In the genomic region with DNA sequence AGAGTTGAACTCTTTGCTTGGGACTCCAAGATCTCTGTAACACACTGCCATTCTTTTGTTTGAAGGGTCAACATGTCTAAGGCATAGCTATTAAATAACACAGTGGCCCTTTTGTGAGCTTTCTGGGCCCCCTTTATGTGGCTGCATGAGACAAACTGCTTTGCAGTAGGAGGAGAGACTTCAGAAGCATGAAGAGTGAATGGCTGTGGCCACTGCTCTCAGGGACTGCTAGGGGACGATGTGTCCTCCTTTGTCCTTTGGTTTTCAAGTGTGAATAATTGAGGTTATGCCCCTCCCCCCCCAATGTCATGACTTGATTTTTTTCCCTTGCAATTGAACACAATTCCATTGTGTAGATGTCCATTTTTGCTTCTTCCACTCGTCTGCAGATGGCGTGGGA, we compare ENCODE assay signal across 29 mouse cellular contexts. TPM values are rescaled to one million over a fixed set of nuclear protein-coding genes. Genes with fewer than 3 reads are reported as not detected.
DNase-seq lines count a peak whose midpoint lies in the region; ATAC-seq lines count a peak whose summit lies in the region.
"Had no signal": no experiment of that assay in that cellular context is flagged by ENCODE, and none has a peak within 500 bp of the region (broad histone marks: within the 10 kb centered on the region; RNA-seq: fewer than 3 reads in every experiment).

No protein-coding gene starts in this region.

- H3K36me3 ChIP-seq in embryonic facial prominence, embryonic 14.5 days (ENCODE audit: control insufficient read depth, insufficient read depth, low read length), result no peaks in the 10 kb centered on the region
- H3K36me3 ChIP-seq in embryonic facial prominence, embryonic 10.5 days (replicated peaks), result no peaks in the 10 kb centered on the region
- no peaks in the 10 kb centered on the region for H3K36me3 ChIP-seq in hindbrain, embryonic 10.5 days
- no peaks in the 10 kb centered on the region for H3K36me3 ChIP-seq in hindbrain, embryonic 16.5 days (ENCODE audit: control insufficient read depth, insufficient read depth, low read length)
- no peaks in the 10 kb centered on the region for H3K36me3 ChIP-seq in neural tube, embryonic 11.5 days (ENCODE audit: control insufficient read depth, insufficient read depth, low read length)
- no peaks in the 10 kb centered on the region for H3K36me3 ChIP-seq in neural tube, embryonic 15.5 days
- H3K36me3 ChIP-seq: embryonic facial prominence, embryonic 12.5 days; forebrain, embryonic 15.5 days; G1E; heart, embryonic 15.5 days had no signal

- DNase-seq in embryonic facial prominence, embryonic 14.5 days (ENCODE audit: low spot score), result peak; percentile 24
- DNase-seq in embryonic facial prominence, embryonic 10.5 days (ENCODE audit: low spot score), result no peak
- DNase-seq in hindbrain, embryonic 10.5 days (ENCODE audit: low spot score), result peak; percentile 44
- peak; percentile 23 for DNase-seq in neural tube, embryonic 11.5 days (ENCODE audit: low spot score)
- peak; percentile 69 for DNase-seq in retina, embryonic 14.5 days (ENCODE audit: low spot score)
- no peak for DNase-seq in adrenal gland, postnatal 10 days
- DNase-seq: adrenal gland, postnatal 25 days; cerebellum, adult 11-12 months; cerebellum, adult 9-11 months; gastrocnemius, postnatal 10 days; kidney, adult 9 months; kidney, postnatal 10 days; liver; lung, adult 2 months; lung, postnatal 10 days; right cerebral cortex, adult 18-20 months; spleen, adult 18-20 months; thymus, adult 2 months; thymus, postnatal 36 days had no signal

- H3K9ac ChIP-seq in embryonic facial prominence, embryonic 14.5 days (ENCODE audit: low read depth, low read length), result no peak overlapping the region
- no peak overlapping the region for H3K9ac ChIP-seq in hindbrain, embryonic 16.5 days (ENCODE audit: low read depth, low read length)
- no peak overlapping the region for H3K9ac ChIP-seq in neural tube, embryonic 11.5 days (ENCODE audit: low read length)
- H3K9ac ChIP-seq in neural tube, embryonic 15.5 days (replicated peaks), result no peak overlapping the region
- H3K9ac ChIP-seq: embryonic facial prominence, embryonic 12.5 days; forebrain, embryonic 15.5 days; heart, embryonic 15.5 days; liver, embryonic 14.5 days had no signal

- WGBS in embryonic facial prominence, embryonic 14.5 days, result 66% methylated on average over 3 of the region's 3 CpGs
- WGBS in embryonic facial prominence, embryonic 10.5 days, result 54% methylated on average over 3 of the region's 3 CpGs
- WGBS in hindbrain, embryonic 10.5 days, result 32% methylated on average over 3 of the region's 3 CpGs
- 39% methylated on average over 3 of the region's 3 CpGs for WGBS in hindbrain, embryonic 16.5 days
- WGBS in neural tube, embryonic 11.5 days, result 42% methylated on average over 3 of the region's 3 CpGs
- WGBS in neural tube, embryonic 15.5 days, result 26% methylated on average over 3 of the region's 3 CpGs

- ATAC-seq in embryonic facial prominence, embryonic 14.5 days (ENCODE audit: low read depth), result no peak; the same call in 1 of the 2 replicates
- no peak for ATAC-seq in hindbrain, embryonic 16.5 days
- 0 out of 2 replicates have a peak, but pooled peaks have one; percentile 48 for ATAC-seq in neural tube, embryonic 11.5 days (ENCODE audit: insufficient read depth, low FRiP score, low TSS enrichment)
- no peak for ATAC-seq in neural tube, embryonic 15.5 days (ENCODE audit: low FRiP score)
- ATAC-seq: forebrain, embryonic 15.5 days; intestine, postnatal 0 days; Patski had no signal

- H3K9me3 ChIP-seq in embryonic facial prominence, embryonic 14.5 days (ENCODE audit: control insufficient read depth, low read length), result no peaks in the 10 kb centered on the region
- H3K9me3 ChIP-seq in embryonic facial prominence, embryonic 10.5 days, result no peaks in the 10 kb centered on the region
- 0 out of 2 replicates have a peak, but pooled peaks cover 3% of the 10 kb centered on the region for H3K9me3 ChIP-seq in hindbrain, embryonic 10.5 days
- no peaks in the 10 kb centered on the region for H3K9me3 ChIP-seq in hindbrain, embryonic 16.5 days (ENCODE audit: control insufficient read depth, low read length)
- H3K9me3 ChIP-seq in neural tube, embryonic 11.5 days (ENCODE audit: control insufficient read depth, low read length), result no peaks in the 10 kb centered on the region
- H3K9me3 ChIP-seq in neural tube, embryonic 15.5 days (replicated peaks), result no peaks in the 10 kb centered on the region
- H3K9me3 ChIP-seq: embryonic facial prominence, embryonic 12.5 days; forebrain, embryonic 15.5 days; G1E; heart, embryonic 15.5 days had no signal

- no peak overlapping the region for H3K4me3 ChIP-seq in embryonic facial prominence, embryonic 14.5 days (ENCODE audit: low read depth, low read length)
- no peak overlapping the region for H3K4me3 ChIP-seq in embryonic facial prominence, embryonic 10.5 days
- H3K4me3 ChIP-seq in hindbrain, embryonic 10.5 days, result no peak overlapping the region
- no peak overlapping the region for H3K4me3 ChIP-seq in hindbrain, embryonic 16.5 days (ENCODE audit: low read length)
- no peak overlapping the region for H3K4me3 ChIP-seq in neural tube, embryonic 11.5 days (ENCODE audit: low read depth, low read length)
- no peak overlapping the region for H3K4me3 ChIP-seq in neural tube, embryonic 15.5 days (replicated peaks)
- H3K4me3 ChIP-seq: embryonic facial prominence, embryonic 12.5 days; forebrain, embryonic 15.5 days; heart, embryonic 15.5 days had no signal

- H3K27ac ChIP-seq in embryonic facial prominence, embryonic 14.5 days (replicated peaks; ENCODE audit: low read depth, low read length), result no peak overlapping the region
- H3K27ac ChIP-seq in embryonic facial prominence, embryonic 10.5 days (replicated peaks), result no peak overlapping the region
- H3K27ac ChIP-seq in hindbrain, embryonic 10.5 days, result peak overlapping the region; percentile 73
- no peak overlapping the region for H3K27ac ChIP-seq in hindbrain, embryonic 16.5 days (ENCODE audit: low read depth, low read length)
- H3K27ac ChIP-seq in neural tube, embryonic 11.5 days (ENCODE audit: low read depth, low read length), result 0 out of 2 replicates have a peak overlapping the region, but pooled peaks have one; percentile 39
- H3K27ac ChIP-seq in neural tube, embryonic 15.5 days (replicated peaks), result no peak overlapping the region
- H3K27ac ChIP-seq: embryonic facial prominence, embryonic 12.5 days; forebrain, embryonic 15.5 days; heart, embryonic 15.5 days; liver, embryonic 14.5 days; macrophage had no signal

- H3K4me1 ChIP-seq in embryonic facial prominence, embryonic 14.5 days (ENCODE audit: control insufficient read depth, insufficient read depth, low read length), result no peaks in the 10 kb centered on the region
- 0 out of 2 replicates have a peak, but pooled peaks cover 3% of the 10 kb centered on the region for H3K4me1 ChIP-seq in embryonic facial prominence, embryonic 10.5 days
- H3K4me1 ChIP-seq in hindbrain, embryonic 10.5 days (replicated peaks), result peaks cover 20% of the 10 kb centered on the region
- H3K4me1 ChIP-seq in hindbrain, embryonic 16.5 days (ENCODE audit: control insufficient read depth, insufficient read depth, low read depth, low read length), result no peaks in the 10 kb centered on the region
- no peaks in the 10 kb centered on the region for H3K4me1 ChIP-seq in neural tube, embryonic 11.5 days (ENCODE audit: control insufficient read depth, insufficient read depth, low read length)
- no peaks in the 10 kb centered on the region for H3K4me1 ChIP-seq in neural tube, embryonic 15.5 days
- H3K4me1 ChIP-seq: embryonic facial prominence, embryonic 12.5 days; forebrain, embryonic 15.5 days; heart, embryonic 15.5 days had no signal

- no peak overlapping the region for H3K4me2 ChIP-seq in embryonic facial prominence, embryonic 14.5 days (ENCODE audit: low read depth, low read length)
- H3K4me2 ChIP-seq in hindbrain, embryonic 16.5 days (ENCODE audit: low read length), result no peak overlapping the region
- no peak overlapping the region for H3K4me2 ChIP-seq in neural tube, embryonic 11.5 days (ENCODE audit: low read depth)
- H3K4me2 ChIP-seq in neural tube, embryonic 15.5 days, result no peak overlapping the region
- H3K4me2 ChIP-seq: embryonic facial prominence, embryonic 12.5 days; forebrain, embryonic 15.5 days; heart, embryonic 15.5 days had no signal

- H3K27me3 ChIP-seq in embryonic facial prominence, embryonic 14.5 days (replicated peaks; ENCODE audit: control insufficient read depth, insufficient read depth, low read length), result no peaks in the 10 kb centered on the region
- no peaks in the 10 kb centered on the region for H3K27me3 ChIP-seq in embryonic facial prominence, embryonic 10.5 days (replicated peaks; ENCODE audit: low read depth, poor library complexity, severe bottlenecking)
- no peaks in the 10 kb centered on the region for H3K27me3 ChIP-seq in hindbrain, embryonic 10.5 days (ENCODE audit: insufficient read depth, poor library complexity, severe bottlenecking)
- H3K27me3 ChIP-seq in hindbrain, embryonic 16.5 days (replicated peaks; ENCODE audit: control insufficient read depth, insufficient read depth, low read length), result no peaks in the 10 kb centered on the region
- H3K27me3 ChIP-seq in neural tube, embryonic 11.5 days (ENCODE audit: control insufficient read depth, insufficient read depth, low read length), result no peaks in the 10 kb centered on the region
- no peaks in the 10 kb centered on the region for H3K27me3 ChIP-seq in neural tube, embryonic 15.5 days (replicated peaks)
- H3K27me3 ChIP-seq: embryonic facial prominence, embryonic 12.5 days; forebrain, embryonic 15.5 days; heart, embryonic 15.5 days; Patski had no signal

RNA-seq across cellular contexts. Expression of a gene that starts 44.9 kb away (rescaled TPM):
- 11.9 and 12.8 TPM in 2 replicates for polyA plus RNA-seq in embryonic facial prominence, embryonic 14.5 days (2014; fragmentation: Nextera tagmentation; extraction: Ambion mirVana)
- 14.1 and 14.4 TPM in 2 replicates for polyA plus RNA-seq in embryonic facial prominence, embryonic 10.5 days (2016; fragmentation: Nextera tagmentation; extraction: Ambion mirVana)
- polyA plus RNA-seq in hindbrain, embryonic 10.5 days (2016; fragmentation: Nextera tagmentation; extraction: Ambion mirVana), result 15.4 and 19.3 TPM in 2 replicates
- polyA plus RNA-seq in hindbrain, embryonic 16.5 days (2015; fragmentation: Nextera tagmentation; extraction: Ambion mirVana), result 15.8 and 17.4 TPM in 2 replicates
- 23.0 and 23.6 TPM in 2 replicates for polyA plus RNA-seq in neural tube, embryonic 11.5 days (2014; fragmentation: Nextera tagmentation; extraction: Ambion mirVana)
- 15.7 and 20.7 TPM in 2 replicates for polyA plus RNA-seq in neural tube, embryonic 15.5 days (2015; fragmentation: Nextera tagmentation; extraction: Ambion mirVana)
- 10 to 100 TPM; 21.6 to 23.6 TPM for total RNA-seq in adrenal gland, postnatal 10 days (2021)

Comparison
In these comparisons a context has a peak if more than half of its experiments do, and no peak if none do; other contexts are left out.
1. DNase-seq: peak in embryonic facial prominence, embryonic 14.5 days (single experiment), hindbrain, embryonic 10.5 days (single experiment), neural tube, embryonic 11.5 days (single experiment) and retina, embryonic 14.5 days (single experiment); none in embryonic facial prominence, embryonic 10.5 days (single experiment) and adrenal gland, postnatal 10 days (single experiment).
2. H3K27ac ChIP-seq: peak in hindbrain, embryonic 10.5 days (single experiment) and neural tube, embryonic 11.5 days (single experiment); none in embryonic facial prominence, embryonic 14.5 days (single experiment), embryonic facial prominence, embryonic 10.5 days (single experiment), hindbrain, embryonic 16.5 days (single experiment) and neural tube, embryonic 15.5 days (single experiment).